Comparison of ENCODE assay signal across 7 mouse cellular contexts in genomic region chr17:5827836-5828582, GRCm38 (mm10). TPM values are rescaled to one million over a fixed set of nuclear protein-coding genes. Genes with fewer than 3 reads are reported as not detected.
A peak's percentile ranks its signal among the peaks of the same experiment; 100 is the strongest.
DNase-seq lines count a peak whose midpoint lies in the region; ATAC-seq and TF ChIP-seq lines count a peak whose summit lies in the region.

No protein-coding gene starts in this region.

- peak overlapping the region; percentile 23 for H3K4me3 ChIP-seq in forebrain, embryonic 15.5 days
- no peak overlapping the region for H3K4me3 ChIP-seq in liver, postnatal 0 days (ENCODE audit: low read depth, low read length)

- H3K36me3 ChIP-seq in forebrain, embryonic 15.5 days, result no peaks in the 10 kb centered on the region
- H3K36me3 ChIP-seq in liver, postnatal 0 days (replicated peaks; ENCODE audit: insufficient read depth, low read length), result no peaks in the 10 kb centered on the region

- peaks cover 8% of the 10 kb centered on the region for H3K4me1 ChIP-seq in forebrain, embryonic 15.5 days
- peaks cover 35% of the 10 kb centered on the region for H3K4me1 ChIP-seq in liver, postnatal 0 days (ENCODE audit: insufficient read depth)

- peak overlapping the region; percentile 37 for H3K4me2 ChIP-seq in forebrain, embryonic 15.5 days (replicated peaks)
- peak overlapping the region; percentile 48 for H3K4me2 ChIP-seq in liver, postnatal 0 days (ENCODE audit: low read depth, low read length)

- WGBS in forebrain, embryonic 15.5 days, result 3% methylated on average over 14 of the region's 15 CpGs
- WGBS in liver, postnatal 0 days (ENCODE audit: insufficient replicate concordance), result 35% methylated on average over 14 of the region's 15 CpGs

- no peaks in the 10 kb centered on the region for H3K9me3 ChIP-seq in forebrain, embryonic 15.5 days
- no peaks in the 10 kb centered on the region for H3K9me3 ChIP-seq in liver, postnatal 0 days (ENCODE audit: low read length)

- ATAC-seq in forebrain, embryonic 15.5 days (replicated peaks), result peak; percentile 57; the same call in 1 of the 2 replicates
- peak; percentile 23; the same call in 1 of the 2 replicates for ATAC-seq in liver, postnatal 0 days

- H3K27ac ChIP-seq in forebrain, embryonic 15.5 days (replicated peaks), result no peak overlapping the region
- H3K27ac ChIP-seq in liver, postnatal 0 days (ENCODE audit: low read depth), result peak overlapping the region; percentile 64

- DNase-seq in spleen, postnatal 36 days (ENCODE audit: low spot score in 2 of 2), result peak; percentile 54 to 64
- DNase-seq in spleen, postnatal 14 days (ENCODE audit: low spot score in 2 of 2), result no peak
- DNase-seq in liver, postnatal 0 days, result no peak
- DNase-seq in right cerebral cortex, adult 18-20 months, result no peak
- no peak for DNase-seq in urinary bladder, postnatal 4 days (ENCODE audit: low spot score in 2 of 2)
- no peak for DNase-seq in right cerebral cortex, postnatal 4 days

- H3K27me3 ChIP-seq in forebrain, embryonic 15.5 days, result no peaks in the 10 kb centered on the region
- no peaks in the 10 kb centered on the region for H3K27me3 ChIP-seq in liver, postnatal 0 days (ENCODE audit: insufficient read depth, low read length)

- TF ChIP-seq CTCF in liver, postnatal 0 days (IDR thresholded peaks at IDR 0.05; ENCODE audit: low read depth), result no peak

- no peak for TF ChIP-seq EP300 in liver, postnatal 0 days (IDR thresholded peaks at IDR 0.05; ENCODE audit: low read depth)

- no peak overlapping the region; the same call in 1 of the 2 replicates for H3K9ac ChIP-seq in forebrain, embryonic 15.5 days (replicated peaks)
- 0 out of 2 replicates have a peak overlapping the region, but pooled peaks have one; percentile 46 for H3K9ac ChIP-seq in liver, postnatal 0 days (replicated peaks)

RNA-seq across cellular contexts. Expression of gene Snx9, which starts 13.1 kb away (rescaled TPM):
- 5.9 and 6.9 TPM in 2 replicates for polyA plus RNA-seq in forebrain, embryonic 15.5 days (2015; fragmentation: Nextera tagmentation; extraction: Ambion mirVana)
- 13.1 and 13.5 TPM in 2 replicates for polyA plus RNA-seq in liver, postnatal 0 days (2015; fragmentation: Nextera tagmentation; extraction: Ambion mirVana)

Comparison
In these comparisons a context has a peak if more than half of its experiments do, and no peak if none do; other contexts are left out.
1. DNase-seq: peak in spleen, postnatal 36 days (2 of 2); none in spleen, postnatal 14 days (0 of 2), liver, postnatal 0 days (single experiment), right cerebral cortex, adult 18-20 months (single experiment), urinary bladder, postnatal 4 days (0 of 2) and right cerebral cortex, postnatal 4 days (single experiment).